Mouse (Mus musculus) lung, embryonic 15.5 days (tissue): ENCODE data around the gene Ablim2. TPM values are rescaled to one million over a fixed set of nuclear protein-coding genes. Genes with fewer than 3 reads are reported as not detected.

Source experiments
- ATAC-seq: fragments of 200-750 bp; cut with Nextera tagmentation; 2 replicates; pipeline ENCODE4 v1.8.0; 2017; ENCODE audit warnings: moderate number of reproducible peaks, borderline replicate concordance; ENCODE audit not compliant: low FRiP score, low TSS enrichment; ENCODE audit errors: extremely low read depth
- H3K27ac ChIP-seq: fragments of 300-500 bp; sonication (generic); 2 replicates; pipeline ENCODE4 v1.5.1; 2015; ENCODE audit warnings: moderate library complexity, mild to moderate bottlenecking, inconsistent platforms
- H3K27me3 ChIP-seq: fragments of 300-500 bp; sonication (generic); 2 replicates; pipeline ENCODE4 v1.6.1; 2015; ENCODE audit warnings: inconsistent platforms
- H3K36me3 ChIP-seq: fragments of 300-500 bp; sonication (generic); 2 replicates; pipeline ENCODE4 v1.6.1; 2015; ENCODE audit warnings: inconsistent platforms
- H3K4me1 ChIP-seq: fragments of 300-500 bp; sonication (generic); 2 replicates; pipeline ENCODE4 v1.6.1; 2015; ENCODE audit warnings: inconsistent platforms
- H3K4me2 ChIP-seq: fragments of 300-500 bp; sonication (generic); 2 replicates; pipeline ENCODE4 v1.6.1; 2015; ENCODE audit warnings: inconsistent platforms, mild to moderate bottlenecking, moderate library complexity
- H3K4me3 ChIP-seq: fragments of 300-500 bp; sonication (generic); 2 replicates; pipeline ENCODE4 v1.5.1; 2015; ENCODE audit warnings: mild to moderate bottlenecking, inconsistent platforms
- H3K9ac ChIP-seq: fragments of 300-500 bp; sonication (generic); 2 replicates; pipeline ENCODE4 v1.6.1; 2015; ENCODE audit warnings: inconsistent platforms
- H3K9me3 ChIP-seq: fragments of 300-500 bp; sonication (generic); 2 replicates; pipeline ENCODE4 v1.6.1; 2016; ENCODE audit warnings: inconsistent platforms
- WGBS: fragments of 180-500 bp; shearing (Covaris S2); methylation state at CpG from one replicate; pipeline ENCODE4 v1.1.7; 2015; 5-methylcytosine and 5-hydroxymethylcytosine counted together
- polyA plus RNA-seq: library from polyadenylated mRNA; unstranded; fragments of >200 nt; fragmentation: Nextera tagmentation; extraction: Ambion mirVana; gene quantifications from 2 replicates; pipeline ENCODE4 v1.2.1, GENCODE M21; 2015

Ablim2 gene
- polyA plus RNA-seq, 1 experiment from 2014 or later: 0.27 TPM

DNA sequence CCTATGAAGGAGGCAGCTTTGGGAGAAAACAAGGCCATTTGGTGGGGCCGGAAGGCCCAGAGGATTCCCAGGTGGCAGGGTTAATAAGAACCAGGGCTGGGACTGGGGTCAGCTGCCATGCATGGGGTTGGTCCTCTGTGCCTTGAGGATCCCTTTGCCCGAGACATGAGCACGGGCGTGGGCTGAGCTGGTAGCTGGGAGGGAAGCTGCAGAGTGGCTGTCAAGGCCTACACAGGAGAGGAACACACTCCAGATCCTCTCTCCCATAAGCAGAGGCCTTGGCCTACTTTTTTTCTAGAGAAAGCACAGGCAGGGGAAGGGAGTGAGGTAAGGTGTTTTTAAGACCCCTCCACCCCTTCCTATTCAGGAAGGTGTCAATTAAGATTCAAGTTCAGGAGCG, 65.0 kb downstream of the Ablim2 start:
- no peak overlapping the region for H3K4me3 ChIP-seq
- no peaks in the 10 kb centered on the region for H3K27me3 ChIP-seq
- 79% methylated on average over 5 of the region's 5 CpGs for WGBS
- H3K9ac ChIP-seq: no peak overlapping the region
- no peaks in the 10 kb centered on the region for H3K36me3 ChIP-seq
- no peak overlapping the region for H3K27ac ChIP-seq
- H3K4me1 ChIP-seq: no peaks in the 10 kb centered on the region
- H3K9me3 ChIP-seq: no peaks in the 10 kb centered on the region
- ATAC-seq: no peak
- H3K4me2 ChIP-seq: no peak overlapping the region

DNA sequence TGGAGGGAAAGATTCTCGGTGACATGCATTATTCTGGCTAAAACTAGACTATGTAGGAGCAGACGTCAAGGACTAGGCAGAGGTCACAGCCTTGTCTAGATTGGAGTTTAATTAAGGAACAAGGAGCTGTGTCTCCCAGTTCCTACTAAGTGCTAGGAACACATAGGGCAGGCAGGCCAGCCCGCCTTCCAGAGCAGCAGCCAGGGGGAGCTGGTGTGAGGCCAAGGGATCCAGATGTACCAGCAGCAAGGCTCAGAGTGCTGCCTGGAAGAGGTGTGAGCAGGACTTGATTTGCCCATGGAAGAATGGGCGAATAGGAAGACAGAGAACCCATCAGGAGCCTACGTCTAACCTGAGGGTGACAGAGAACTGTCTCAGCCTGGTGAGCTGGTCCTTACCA, 68.8 kb downstream of the Ablim2 start:
- Histone ChIP-seq H3K27me3 (no peaks in the 10 kb centered on the region), H3K9me3 (no peaks in the 10 kb centered on the region), H3K36me3 (no peaks in the 10 kb centered on the region), H3K4me1 (no peaks in the 10 kb centered on the region), H3K4me3 (no peak overlapping the region), H3K4me2 (no peak overlapping the region), H3K9ac (no peak overlapping the region), H3K27ac (no peak overlapping the region)
- WGBS: 68% methylated on average over 5 of the region's 5 CpGs
- no peak for ATAC-seq

DNA sequence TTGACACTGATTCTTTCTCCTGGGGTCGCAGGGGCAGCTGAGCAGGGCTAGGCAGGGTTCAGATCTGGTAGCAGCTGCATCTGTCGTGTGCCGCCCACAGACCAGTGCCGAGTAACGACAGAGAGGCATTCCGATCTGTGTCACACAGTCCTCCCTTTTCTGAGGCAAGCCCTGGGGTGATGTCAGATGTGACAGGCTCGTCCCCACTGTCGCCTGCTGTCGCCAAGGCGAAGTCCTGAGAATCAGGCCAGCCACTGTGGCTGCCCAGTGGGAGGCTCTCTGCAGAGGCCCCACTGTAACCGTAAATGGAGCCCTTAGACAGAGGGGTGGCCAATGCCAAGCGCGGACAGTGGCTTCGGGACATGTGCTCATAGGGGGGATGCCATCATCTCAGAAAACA, 69.4 kb downstream of the Ablim2 start:
- Histone ChIP-seq H3K4me3 (no peak overlapping the region), H3K36me3 (no peaks in the 10 kb centered on the region), H3K4me2 (no peak overlapping the region), H3K9ac (no peak overlapping the region), H3K27ac (no peak overlapping the region), H3K9me3 (no peaks in the 10 kb centered on the region), H3K4me1 (no peaks in the 10 kb centered on the region), H3K27me3 (no peaks in the 10 kb centered on the region)
- WGBS: 53% methylated on average over 14 of the region's 14 CpGs
- ATAC-seq: no peak

DNA sequence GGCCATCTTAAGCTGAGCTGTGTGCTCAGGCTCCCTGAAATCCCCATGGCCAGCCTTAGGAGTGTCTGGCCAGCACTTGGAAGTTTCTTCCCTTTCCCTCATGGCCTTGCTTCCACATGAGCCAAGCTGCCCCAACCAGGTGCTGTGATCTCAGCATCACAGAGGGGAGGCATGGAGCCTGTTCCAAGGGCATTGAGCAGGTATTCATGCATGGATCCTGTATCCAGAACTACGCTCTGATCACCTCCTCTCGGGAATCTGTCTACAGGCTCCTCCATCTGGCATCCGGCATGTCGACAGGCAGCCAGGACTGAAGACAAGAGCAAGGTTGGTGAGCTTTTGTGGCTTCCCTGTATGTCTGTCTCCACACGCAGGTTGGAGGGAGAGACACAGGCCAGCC, 70.2 kb downstream of the Ablim2 start:
- H3K27me3 ChIP-seq: no peaks in the 10 kb centered on the region
- ATAC-seq: no peak
- H3K27ac ChIP-seq: no peak overlapping the region
- H3K4me3 ChIP-seq: no peak overlapping the region
- WGBS: 84% methylated on average over 5 of the region's 5 CpGs
- H3K9ac ChIP-seq: no peak overlapping the region
- no peak overlapping the region for H3K4me2 ChIP-seq
- no peaks in the 10 kb centered on the region for H3K36me3 ChIP-seq
- no peaks in the 10 kb centered on the region for H3K9me3 ChIP-seq
- no peaks in the 10 kb centered on the region for H3K4me1 ChIP-seq

DNA sequence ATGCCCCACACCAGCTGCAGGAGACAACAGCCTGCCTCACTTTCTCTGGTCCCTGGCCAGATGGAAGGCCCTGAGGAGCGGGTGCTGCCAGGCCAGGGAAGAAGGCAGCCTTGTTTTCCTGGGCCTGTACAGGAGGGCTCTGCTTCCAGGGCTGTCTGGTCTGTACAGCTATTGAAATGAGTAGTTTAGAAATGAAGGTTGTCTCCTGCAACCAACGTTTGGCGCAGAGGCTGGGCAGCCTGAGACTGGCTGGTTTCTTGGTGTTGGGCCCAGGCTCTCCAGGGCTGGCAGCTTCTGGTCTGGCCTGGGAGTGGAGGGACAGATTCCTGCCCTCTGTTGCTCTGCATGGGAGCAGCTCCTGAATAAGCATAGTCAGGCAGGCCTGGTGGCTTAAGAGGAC, 72.4 kb downstream of the Ablim2 start:
- Histone ChIP-seq H3K36me3 (no peaks in the 10 kb centered on the region), H3K4me3 (no peak overlapping the region), H3K4me1 (no peaks in the 10 kb centered on the region), H3K9me3 (no peaks in the 10 kb centered on the region), H3K4me2 (no peak overlapping the region), H3K27ac (no peak overlapping the region), H3K9ac (no peak overlapping the region), H3K27me3 (no peaks in the 10 kb centered on the region)
- no peak for ATAC-seq
- 74% methylated on average over 3 of the region's 3 CpGs for WGBS

DNA sequence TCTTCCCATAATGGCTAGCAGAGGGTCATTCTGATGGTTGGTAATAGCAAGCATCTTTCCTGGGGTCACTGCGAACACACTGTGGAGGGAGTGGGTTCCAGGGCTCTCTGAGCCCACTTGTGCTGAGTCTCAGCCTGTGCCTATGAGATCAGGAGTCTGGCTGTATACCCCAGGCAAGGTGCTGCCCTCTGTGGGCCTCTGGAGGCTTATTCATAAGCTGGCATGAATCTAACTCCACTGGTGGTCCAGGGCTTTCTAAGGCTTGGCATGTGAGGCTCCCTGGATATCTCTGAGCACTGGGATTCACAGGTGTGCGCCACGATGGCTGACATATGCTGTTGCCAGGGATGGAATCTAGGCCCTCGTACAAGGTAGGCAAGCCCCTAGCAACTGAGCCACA, 76.2 kb downstream of the Ablim2 start:
- Histone ChIP-seq H3K9me3 (no peaks in the 10 kb centered on the region), H3K4me1 (no peaks in the 10 kb centered on the region), H3K4me3 (no peak overlapping the region), H3K4me2 (no peak overlapping the region), H3K9ac (no peak overlapping the region), H3K36me3 (no peaks in the 10 kb centered on the region), H3K27me3 (no peaks in the 10 kb centered on the region), H3K27ac (no peak overlapping the region)
- ATAC-seq: no peak
- 77% methylated on average over 4 of the region's 4 CpGs for WGBS

DNA sequence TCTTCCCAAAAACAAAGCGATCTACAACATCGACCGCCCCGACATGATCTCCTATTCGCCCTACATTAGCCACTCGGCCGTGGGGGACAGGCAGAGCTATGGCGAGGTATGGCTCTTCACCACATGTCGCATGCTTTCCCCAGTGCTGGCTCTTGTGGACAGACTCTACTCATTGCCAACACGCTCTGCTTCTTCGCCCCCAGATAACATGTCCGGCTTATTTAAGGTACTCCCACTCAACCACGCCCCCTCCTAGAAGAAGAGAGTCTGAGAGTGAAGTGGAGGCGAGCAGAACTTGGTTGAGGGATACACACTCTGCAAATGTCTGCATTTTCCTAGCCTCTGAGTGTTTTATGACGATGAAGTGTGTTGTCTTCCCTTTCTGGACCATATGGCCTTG, 79.3 kb downstream of the Ablim2 start:
- H3K9me3 ChIP-seq: no peaks in the 10 kb centered on the region
- H3K36me3 ChIP-seq: no peaks in the 10 kb centered on the region
- no peak overlapping the region for H3K9ac ChIP-seq
- no peak overlapping the region for H3K4me2 ChIP-seq
- no peak for ATAC-seq
- H3K4me1 ChIP-seq: no peaks in the 10 kb centered on the region
- H3K4me3 ChIP-seq: no peak overlapping the region
- no peaks in the 10 kb centered on the region for H3K27me3 ChIP-seq
- WGBS: 87% methylated on average over 15 of the region's 15 CpGs
- H3K27ac ChIP-seq: no peak overlapping the region

DNA sequence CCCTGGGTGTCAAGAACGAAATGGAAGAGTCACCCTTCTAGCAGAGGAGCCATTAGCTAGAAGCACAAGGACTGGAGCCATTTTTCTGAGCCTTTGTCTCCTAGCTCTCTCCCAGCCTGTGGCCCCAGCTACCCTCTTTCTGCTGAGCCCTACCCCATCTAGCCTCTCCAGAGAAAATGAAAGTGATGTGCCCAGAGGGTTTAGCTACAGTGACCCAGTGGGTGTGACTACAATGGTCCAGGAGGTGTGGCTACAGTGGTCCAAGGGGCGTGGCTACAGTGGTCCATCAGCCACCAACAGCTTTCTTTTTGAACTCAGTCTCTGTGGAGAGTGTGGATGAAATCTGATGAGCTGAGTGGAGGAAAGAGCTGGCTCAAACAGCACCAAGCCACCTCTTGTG, 81.6 kb downstream of the Ablim2 start:
- Histone ChIP-seq H3K27ac (no peak overlapping the region), H3K4me3 (no peak overlapping the region), H3K36me3 (no peaks in the 10 kb centered on the region), H3K27me3 (no peaks in the 10 kb centered on the region), H3K4me2 (no peak overlapping the region), H3K9ac (no peak overlapping the region), H3K9me3 (no peaks in the 10 kb centered on the region), H3K4me1 (no peaks in the 10 kb centered on the region)
- 33% methylated on average over 2 of the region's 2 CpGs for WGBS
- no peak for ATAC-seq

DNA sequence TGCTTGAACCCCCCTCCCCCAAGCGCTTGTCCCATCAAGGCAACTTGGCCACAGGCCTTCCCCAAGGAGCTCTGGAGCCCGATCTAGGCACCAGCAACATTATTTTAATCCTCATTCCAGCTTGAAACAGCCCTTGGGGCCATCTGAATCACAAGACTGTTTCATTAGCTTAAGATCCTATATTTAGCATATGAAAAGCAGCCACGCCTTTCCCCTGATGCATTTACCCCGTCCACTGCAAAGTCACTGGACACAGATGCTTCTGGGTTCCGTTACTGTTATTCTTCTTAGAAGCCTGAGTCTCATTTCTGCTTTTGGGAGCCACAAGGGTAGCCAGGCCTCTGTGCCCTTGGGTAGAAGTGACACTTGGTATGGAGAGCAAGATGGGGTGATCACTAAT, 93.8 kb downstream of the Ablim2 start:
- 72% methylated on average over 5 of the region's 5 CpGs for WGBS
- Histone ChIP-seq H3K4me3 (no peak overlapping the region), H3K9ac (no peak overlapping the region), H3K27me3 (no peaks in the 10 kb centered on the region), H3K4me1 (no peaks in the 10 kb centered on the region), H3K36me3 (no peaks in the 10 kb centered on the region), H3K27ac (no peak overlapping the region), H3K9me3 (no peaks in the 10 kb centered on the region), H3K4me2 (no peak overlapping the region)
- ATAC-seq: no peak

DNA sequence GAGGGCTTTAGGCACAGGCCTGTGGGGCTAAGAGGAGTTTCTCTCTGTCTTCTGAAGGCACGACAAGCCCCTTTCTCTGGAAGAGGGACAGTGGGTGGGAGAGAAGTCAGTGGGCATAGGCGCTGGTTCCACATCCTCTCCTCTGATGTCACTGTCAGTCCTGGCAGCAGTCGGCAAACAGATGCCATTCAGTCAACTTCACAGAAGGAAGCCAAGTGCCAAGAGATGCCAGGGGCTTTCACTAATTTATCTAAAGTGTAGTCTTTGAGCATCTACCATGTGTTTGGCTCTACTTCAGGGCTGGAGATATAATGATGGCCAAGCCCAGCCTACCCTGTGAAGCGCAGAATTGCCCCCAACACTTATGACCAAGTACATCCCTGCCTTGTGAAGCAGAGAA, 95.8 kb downstream of the Ablim2 start:
- 86% methylated on average over 4 of the region's 4 CpGs for WGBS
- Histone ChIP-seq H3K4me2 (no peak overlapping the region), H3K27me3 (no peaks in the 10 kb centered on the region), H3K9ac (no peak overlapping the region), H3K4me3 (no peak overlapping the region), H3K9me3 (no peaks in the 10 kb centered on the region), H3K36me3 (no peaks in the 10 kb centered on the region), H3K4me1 (no peaks in the 10 kb centered on the region), H3K27ac (no peak overlapping the region)
- ATAC-seq: no peak

DNA sequence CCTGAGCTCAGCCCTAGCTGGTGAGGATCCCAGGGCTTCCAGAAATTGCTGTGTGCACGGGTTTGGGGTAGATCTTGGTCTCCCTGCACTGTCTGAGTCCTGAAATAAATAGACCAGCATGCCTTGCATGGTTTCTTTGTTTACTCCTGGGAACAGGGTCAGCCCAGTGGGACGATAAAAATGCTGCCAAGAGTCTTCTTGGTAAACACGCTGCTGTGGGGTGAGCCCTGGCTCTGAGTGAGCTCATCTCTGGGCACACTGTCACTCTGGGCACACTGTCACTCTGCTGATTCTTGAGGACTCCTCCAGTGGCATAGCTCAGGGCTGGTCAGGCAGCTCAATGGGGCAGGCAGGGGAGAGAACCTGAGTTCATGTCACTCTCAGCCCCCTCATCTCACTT, 98.6 kb downstream of the Ablim2 start:
- H3K4me3 ChIP-seq: no peak overlapping the region
- no peak overlapping the region for H3K4me2 ChIP-seq
- H3K36me3 ChIP-seq: no peaks in the 10 kb centered on the region
- H3K27me3 ChIP-seq: no peaks in the 10 kb centered on the region
- WGBS: 12% methylated on average over 3 of the region's 3 CpGs
- H3K9ac ChIP-seq: no peak overlapping the region
- no peaks in the 10 kb centered on the region for H3K9me3 ChIP-seq
- no peak for ATAC-seq
- H3K4me1 ChIP-seq: no peaks in the 10 kb centered on the region
- H3K27ac ChIP-seq: no peak overlapping the region

DNA sequence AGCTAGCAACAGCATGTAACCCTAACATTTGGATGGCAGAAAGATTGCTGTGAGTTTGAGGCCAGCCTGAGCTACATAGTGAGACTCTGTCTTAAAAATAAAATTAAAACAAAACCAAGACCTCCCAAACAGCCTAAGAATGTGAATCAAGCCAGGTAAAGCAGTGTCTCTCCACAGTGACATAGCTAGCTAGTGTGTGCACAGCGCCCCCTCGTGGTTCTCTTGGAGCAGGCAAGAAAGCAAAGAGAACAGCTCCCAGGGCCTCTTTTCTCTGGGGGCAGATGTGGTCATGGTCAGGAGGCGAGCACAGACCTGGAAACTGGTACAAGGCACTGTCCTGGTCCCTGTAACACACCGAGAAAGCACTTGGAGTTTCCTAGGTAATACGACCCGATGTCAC, 100.4 kb downstream of the Ablim2 start:
- Histone ChIP-seq H3K4me3 (no peak overlapping the region), H3K36me3 (no peaks in the 10 kb centered on the region), H3K27me3 (no peaks in the 10 kb centered on the region), H3K4me2 (no peak overlapping the region), H3K27ac (no peak overlapping the region), H3K9me3 (no peaks in the 10 kb centered on the region), H3K9ac (no peak overlapping the region), H3K4me1 (no peaks in the 10 kb centered on the region)
- ATAC-seq: no peak
- WGBS: 23% methylated on average over 6 of the region's 6 CpGs

DNA sequence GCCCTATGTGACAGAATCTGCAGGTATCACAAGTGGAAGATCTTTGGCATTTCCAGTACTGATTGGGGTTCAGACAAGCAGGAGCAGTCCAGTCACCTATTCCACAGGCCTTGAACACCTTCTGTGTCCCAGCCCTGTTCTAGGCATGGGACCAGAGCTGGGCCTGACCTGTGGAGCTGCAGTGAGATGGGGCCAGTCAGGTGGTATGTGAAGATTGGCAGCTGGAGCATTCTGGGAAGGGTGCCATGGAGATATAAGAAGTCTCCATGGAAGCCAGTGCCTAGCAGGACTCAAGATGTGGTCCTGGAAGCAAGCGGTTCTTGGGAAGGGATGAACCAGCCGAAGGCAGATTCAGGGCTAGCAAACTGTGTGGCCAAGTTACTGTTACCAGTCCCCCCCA, 103.8 kb downstream of the Ablim2 start:
- Histone ChIP-seq H3K4me2 (no peak overlapping the region), H3K36me3 (no peaks in the 10 kb centered on the region), H3K4me3 (no peak overlapping the region), H3K27ac (no peak overlapping the region), H3K9me3 (no peaks in the 10 kb centered on the region), H3K9ac (no peak overlapping the region), H3K4me1 (no peaks in the 10 kb centered on the region), H3K27me3 (no peaks in the 10 kb centered on the region)
- 72% methylated on average over 2 of the region's 2 CpGs for WGBS
- ATAC-seq: no peak
